Mouse (Mus musculus): Measurements from ENCODE around the gene Slc25a19.

Gene Slc25a19

DNA sequence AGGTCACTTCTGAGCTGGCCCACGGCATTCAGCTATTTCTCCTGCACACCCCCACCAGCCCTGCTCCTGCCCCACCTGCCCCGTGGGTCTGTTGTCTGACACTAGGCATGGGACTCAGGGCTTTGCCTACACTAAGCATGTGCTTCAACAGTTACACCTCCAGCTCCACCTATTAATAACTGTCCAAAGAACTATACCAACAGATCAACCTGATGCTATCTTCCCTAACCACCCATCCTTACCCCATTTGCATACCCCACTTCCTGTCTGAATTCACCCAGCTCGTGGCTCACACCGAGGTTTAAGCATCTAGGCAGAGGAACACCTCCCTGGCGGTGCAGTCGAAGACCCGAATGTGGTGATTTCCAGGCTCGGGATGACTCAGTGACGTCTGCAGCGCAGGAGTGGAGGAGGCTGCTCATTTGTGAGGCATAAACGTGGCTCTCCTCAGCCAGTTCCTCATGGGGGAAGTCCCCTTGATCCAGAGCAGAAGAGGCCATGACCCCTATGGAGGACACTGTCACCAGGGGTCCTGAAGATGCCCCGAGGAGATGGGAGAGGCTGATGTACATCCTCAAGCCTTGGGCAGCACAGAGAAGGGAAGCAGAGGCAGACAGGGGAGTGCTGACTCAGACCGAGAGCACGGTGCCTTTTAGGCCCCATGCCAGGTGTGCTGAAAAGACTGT, 13.0 kb upstream of the Slc25a19 start:
- peak in 1 of 2 experiments; percentile 47 for DNase-seq (ENCODE audit: low spot score in 2 of 2)

DNA sequence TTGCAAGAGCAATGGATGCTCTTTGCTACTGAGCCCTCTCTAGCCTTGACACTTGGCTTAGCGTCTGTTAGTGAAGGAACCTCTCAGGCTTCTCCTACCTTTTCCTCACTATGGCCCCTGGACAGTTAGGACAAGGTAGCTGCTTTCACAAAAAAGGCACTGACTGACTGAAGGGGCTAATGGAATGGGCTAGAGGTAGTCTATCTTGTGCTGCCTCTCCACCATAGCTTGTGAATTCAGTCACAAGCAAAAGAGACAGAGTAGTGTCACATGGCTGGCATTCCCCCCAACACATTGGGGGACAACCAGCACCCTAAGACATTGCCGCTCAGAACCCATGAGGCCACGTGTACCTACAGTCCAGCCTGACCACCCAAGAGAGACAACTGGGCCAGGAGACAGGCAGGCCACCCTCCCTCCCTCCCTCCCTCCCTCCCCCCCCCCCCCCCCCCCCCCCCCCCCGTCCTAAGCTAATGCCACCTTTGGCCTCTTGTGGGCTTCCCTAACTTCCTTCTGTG, 12.3 kb upstream of the Slc25a19 start:
- DNase-seq (ENCODE audit: low spot score in 2 of 2): no peak

DNA sequence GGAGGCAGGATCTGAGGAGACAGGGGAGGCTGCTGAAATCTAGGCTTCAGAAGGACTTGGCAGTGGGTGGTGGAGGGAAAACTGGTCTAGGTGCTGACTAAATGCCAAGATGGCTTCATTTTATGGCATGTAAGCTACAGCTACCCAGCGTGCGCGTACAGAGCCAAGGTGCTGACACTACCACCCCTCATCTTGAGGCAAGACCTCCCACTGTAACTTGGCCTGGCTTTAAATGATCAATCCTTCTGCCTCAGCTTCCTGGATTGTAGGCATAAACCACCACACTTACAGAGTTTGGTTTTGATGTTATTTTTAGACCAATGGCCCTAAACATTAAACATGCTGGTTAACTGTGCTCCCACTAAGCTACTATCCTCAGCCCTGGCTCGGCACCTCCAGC, 11.4 kb upstream of the Slc25a19 start:
- no peak for DNase-seq (ENCODE audit: low spot score in 2 of 2)

DNA sequence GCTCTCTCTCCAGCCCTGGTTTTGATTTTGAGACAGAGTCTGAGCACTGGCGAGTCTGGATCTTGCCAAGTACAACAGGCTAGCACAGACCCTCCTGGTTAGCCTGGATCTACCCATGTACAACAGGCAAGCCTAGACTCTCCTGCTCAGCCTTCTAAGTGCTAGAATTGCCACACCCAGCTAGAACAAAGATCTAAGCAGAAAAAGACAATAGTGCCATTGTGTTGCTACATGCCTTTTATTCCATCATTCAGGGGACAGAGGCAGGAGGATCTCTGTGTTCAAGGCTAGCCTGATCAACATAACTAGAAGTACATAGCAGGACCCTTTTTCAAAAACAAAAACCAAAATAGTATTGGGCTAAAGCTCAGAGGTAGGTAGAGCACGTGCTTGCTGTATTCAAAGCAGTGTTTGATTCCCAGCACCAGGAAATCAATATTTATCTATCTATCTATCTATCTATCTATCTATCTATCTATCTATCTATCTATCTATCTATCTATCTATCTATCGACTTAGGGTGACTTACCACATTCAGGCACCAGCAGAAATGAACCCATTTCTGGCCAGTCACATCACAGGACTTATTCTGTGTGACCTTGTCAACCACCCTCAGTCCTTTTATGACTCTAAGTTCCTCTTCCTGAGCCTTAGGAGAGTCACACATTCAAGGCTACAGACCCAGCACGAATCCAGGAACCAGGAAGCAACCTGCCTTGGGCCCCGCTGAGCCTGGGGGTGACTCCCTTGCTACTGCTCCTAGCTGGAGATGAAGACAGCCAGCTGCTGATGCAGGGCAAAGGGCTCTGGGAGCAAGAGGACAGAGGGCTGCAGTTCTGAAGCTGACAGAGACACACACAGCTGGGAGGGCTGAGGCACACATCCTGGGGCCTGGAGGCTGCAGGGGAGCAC, 10.7 kb upstream of the Slc25a19 start:
- DNase-seq (ENCODE audit: low spot score in 2 of 2): no peak

DNA sequence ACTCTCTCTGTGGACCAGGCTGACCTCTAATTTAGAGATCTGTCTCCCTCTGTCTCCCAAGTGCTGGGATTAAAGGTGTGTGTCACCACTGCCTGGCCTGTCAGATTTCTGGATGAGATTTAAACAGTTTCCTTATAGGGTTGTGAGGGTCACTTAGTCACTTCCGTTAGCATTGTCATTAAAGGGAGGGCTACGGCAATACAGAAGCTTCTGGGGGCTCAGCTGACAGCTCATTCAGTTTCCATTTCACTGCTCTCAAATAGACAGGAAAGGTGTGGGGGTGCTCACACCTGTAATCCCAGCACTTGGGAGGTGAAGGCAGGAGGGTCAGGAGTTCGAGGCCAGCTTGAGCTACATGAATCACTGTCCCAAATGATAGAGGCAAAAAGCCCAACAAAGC, 8.9 kb upstream of the Slc25a19 start:
- no peak for DNase-seq (ENCODE audit: low spot score in 2 of 2)

GRCm38 (mm10) chr11:115635484-115635883, 7.4 kb upstream of the Slc25a19 start:
- DNase-seq (ENCODE audit: low spot score in 2 of 2): no peak

GRCm38 (mm10) chr11:115635041-115635440, 6.9 kb upstream of the Slc25a19 start:
- no peak for DNase-seq (ENCODE audit: low spot score in 2 of 2)

DNA sequence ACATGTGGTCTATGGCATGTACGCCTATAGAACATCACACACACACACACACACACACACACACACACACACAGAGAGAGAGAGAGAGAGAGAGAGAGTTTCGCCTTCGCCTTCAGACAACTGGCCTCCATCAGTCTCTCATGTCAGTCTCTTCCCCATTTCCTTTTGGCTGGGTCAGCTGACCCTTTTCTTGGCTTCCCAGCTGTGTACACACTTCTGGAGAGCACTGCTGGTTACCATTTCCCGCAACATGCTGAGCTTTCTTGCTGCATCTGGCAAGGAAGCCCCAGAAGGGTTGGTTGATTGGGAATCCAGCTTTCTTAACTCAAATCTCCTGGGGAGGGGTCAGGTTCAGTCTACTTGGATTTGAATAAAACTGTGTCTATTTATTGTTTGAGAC, 6.0 kb upstream of the Slc25a19 start:
- no peak for DNase-seq (ENCODE audit: low spot score in 2 of 2)

GRCm38 (mm10) chr11:115632862-115633261, 4.8 kb upstream of the Slc25a19 start:
- DNase-seq (ENCODE audit: low spot score in 2 of 2): no peak

DNA sequence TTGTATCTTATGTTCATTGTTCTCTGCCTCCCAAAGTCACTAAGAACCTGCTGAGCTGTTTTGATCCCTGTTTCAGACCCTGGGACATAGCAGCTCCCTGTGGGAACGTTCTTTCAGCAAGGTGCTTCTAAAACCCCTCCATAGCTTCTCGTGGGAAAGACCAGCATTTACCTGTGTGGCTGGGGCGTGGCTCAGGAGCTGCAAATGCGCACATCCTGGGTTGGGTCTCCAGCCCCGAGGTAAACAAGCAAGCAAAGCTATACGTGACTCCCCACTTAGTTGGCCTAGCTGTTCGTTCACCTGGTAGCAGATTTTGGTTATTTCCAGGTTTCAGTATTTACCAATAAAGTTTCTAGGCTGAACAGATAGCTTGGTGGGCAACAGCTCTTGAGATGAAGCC, 4.2 kb upstream of the Slc25a19 start:
- DNase-seq (ENCODE audit: low spot score in 2 of 2): no peak

DNA sequence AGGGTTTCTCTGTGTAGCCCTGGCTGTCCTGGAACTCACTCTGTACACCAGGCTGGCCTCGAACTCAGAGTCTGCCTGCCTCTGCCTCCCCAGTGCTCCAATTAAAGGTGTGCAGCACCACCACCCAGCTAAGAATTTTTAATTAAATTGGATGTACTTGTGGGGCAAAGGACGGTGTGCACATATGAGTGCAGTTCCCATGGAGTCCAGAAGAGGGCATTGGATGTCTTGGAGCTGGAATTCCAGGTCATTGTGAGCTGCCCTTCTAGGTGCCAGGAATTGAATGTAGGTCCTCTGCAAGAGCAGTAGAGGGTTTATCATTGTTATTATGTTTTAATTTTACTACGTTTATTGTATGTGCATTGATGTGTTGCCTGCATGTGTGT, 3.4 kb upstream of the Slc25a19 start:
- no peak for DNase-seq (ENCODE audit: low spot score in 2 of 2)

GRCm38 (mm10) chr11:115630532-115631504, 2.7 kb upstream of the Slc25a19 start:
- DNase-seq (ENCODE audit: low spot score in 2 of 2): peak; percentile 73 to 79

DNA sequence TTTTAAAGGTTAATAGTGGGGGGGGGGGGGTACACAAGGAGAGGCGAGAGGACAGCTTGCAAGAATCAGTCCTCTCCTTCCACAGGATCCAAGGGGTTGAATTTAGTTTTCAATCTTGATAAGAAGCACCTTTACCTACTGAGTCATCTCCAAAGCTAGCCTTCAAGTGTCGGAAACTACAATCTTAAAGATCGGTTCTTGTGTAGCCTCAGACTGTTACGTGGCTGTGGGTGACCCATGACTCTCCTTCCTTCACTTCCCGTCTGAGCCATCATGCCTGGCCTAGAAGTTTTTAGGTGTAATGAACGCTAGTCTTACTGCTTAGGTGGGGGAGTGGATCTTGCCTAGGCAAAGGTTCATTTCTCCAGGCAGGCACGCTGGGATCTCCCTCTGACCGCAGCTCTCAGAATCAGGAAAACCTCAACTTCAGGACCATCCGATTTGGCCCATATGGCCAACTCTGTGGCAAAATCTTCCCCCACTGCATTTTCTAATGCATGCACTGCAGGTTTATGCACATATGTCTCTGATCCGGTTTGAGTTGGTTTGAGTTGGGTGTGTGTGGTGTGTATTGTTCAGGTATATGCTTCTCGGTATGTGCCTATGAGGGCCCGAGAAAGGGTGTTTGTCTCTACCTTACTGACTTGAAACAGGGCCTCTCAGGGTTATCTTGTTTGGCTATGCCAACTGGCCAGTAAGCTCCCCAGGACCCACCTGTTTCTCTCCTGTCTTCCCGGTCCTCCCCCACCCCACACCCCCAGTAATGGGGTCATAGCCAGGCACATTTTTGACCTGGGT, 1.8 kb upstream of the Slc25a19 start:
- no peak for DNase-seq (ENCODE audit: low spot score in 2 of 2)

- DNase-seq (ENCODE audit: low spot score in 2 of 2): no peak
These were observed 488 bp upstream of the Slc25a19 start for GRCm38 (mm10) chr11:115628465-115629101.

DNA sequence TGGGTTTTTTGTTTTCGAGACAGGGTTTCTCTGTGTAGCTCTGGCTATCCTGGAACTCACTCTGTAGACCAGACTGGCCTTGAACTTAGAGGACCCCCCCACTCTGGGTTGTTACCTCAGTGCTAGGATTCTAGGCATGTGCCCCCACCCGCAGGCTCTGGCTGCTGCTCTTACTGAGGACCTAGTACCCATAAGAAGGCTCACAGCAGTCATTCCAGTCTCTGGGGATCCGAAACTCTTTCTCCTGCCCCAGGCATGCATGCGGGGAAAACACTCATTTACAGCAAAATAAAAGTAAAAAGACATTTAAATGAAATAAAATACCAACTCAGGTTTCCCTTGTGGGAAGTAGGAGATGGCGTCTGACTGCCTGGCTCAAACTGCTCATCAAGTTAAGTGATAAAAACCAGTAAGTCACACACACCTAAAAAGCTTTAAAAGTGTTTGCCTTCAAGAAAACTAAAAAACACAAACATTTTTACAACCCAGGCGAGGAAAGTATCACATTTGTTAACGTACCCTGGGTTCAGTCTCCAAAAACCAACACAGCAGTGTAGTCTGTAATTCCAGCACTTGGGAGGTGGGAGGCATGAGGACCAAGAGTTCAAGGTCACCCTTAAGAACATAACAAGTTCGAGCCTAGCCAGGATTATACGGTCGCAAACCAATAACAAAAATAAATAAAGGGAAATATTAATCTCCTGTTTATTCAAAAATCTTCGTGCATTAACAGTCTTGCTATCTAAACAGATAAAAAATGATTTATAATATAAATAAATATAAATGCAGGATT, 1.1 kb downstream of the Slc25a19 start:
- no peak for DNase-seq (ENCODE audit: low spot score in 2 of 2)

GRCm38 (mm10) chr11:115625877-115626276, 2.2 kb downstream of the Slc25a19 start:
- no peak for DNase-seq (ENCODE audit: low spot score in 2 of 2)

DNA sequence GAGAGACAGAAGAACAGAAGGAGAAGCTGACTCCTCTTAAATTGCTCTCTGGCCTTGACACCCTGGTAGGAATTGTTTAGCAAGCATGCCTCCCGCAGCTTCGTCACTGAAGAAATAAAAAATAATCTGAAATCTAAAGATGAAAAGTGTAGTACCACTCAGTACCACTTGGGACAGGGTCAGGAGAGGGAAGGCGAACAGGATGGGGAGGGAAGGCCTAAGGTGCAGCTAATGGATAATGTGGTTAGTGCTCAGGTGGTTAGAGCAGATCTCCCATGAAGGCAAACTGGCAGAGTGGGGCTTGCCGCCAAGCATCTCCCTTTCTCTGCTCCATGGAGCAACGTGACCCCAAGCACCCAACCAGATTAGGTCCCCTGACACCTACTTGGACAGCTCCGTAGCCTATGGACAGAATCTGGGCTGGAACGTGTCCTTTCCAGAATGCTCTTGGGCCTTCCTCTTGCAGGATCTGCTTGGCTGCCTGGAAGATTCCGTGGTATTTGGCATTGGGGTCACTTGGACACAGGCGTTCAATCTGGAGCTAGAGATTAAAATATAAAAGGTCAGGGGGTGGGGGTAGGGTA, 4.5 kb downstream of the Slc25a19 start:
- no peak for DNase-seq (ENCODE audit: low spot score in 2 of 2)

DNA sequence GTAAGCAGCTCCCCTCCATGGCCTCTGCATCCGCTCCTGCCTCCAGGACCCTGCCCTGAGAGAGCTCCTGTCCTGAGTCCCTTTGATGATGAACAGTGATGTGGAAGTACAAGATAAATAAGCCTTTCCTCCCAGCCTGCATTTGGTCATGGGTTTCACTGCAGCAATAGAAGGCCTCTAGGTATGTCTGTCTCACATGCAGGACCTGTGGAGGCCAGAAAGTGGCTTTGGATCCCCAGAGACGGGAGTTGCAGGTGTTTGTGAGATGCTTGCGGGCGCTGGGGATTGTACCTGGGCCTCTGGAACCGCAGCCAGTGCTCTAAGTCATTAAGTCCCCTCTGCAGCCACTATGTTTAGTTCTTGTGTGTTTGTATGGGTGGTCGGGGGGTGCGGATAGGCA, 8.1 kb downstream of the Slc25a19 start:
- DNase-seq (ENCODE audit: low spot score in 2 of 2): no peak
